Mouse (Mus musculus): ENCODE measurements around the gene Mrpl30.
A peak's percentile ranks its signal among the peaks of the same experiment; 100 is the strongest.

The Mrpl30 gene

GRCm38 (mm10) chr1:37890025-37890652 lies at the start of gene Mrpl30, which contains the start of gene Mitd1:
Mrpl30 (plus strand) TSS chr1:37890477.
Mitd1 (minus strand) TSS chr1:37890411.
- DNase-seq (ENCODE audit: low spot score) = peak; percentile 95

GRCm38 (mm10) chr1:37846878-37847277 lies 43.4 kb upstream of the Mrpl30 start:
- DNase-seq (ENCODE audit: low spot score) = no peak

GRCm38 (mm10) chr1:37850696-37851095 lies 39.6 kb upstream of the Mrpl30 start:
- DNase-seq (ENCODE audit: low spot score) = no peak

- DNase-seq (ENCODE audit: low spot score) = peak; percentile 99
These were observed 25.5 kb upstream of the Mrpl30 start for GRCm38 (mm10) chr1:37864511-37865400.

GRCm38 (mm10) chr1:37865401-37866215 lies 24.7 kb upstream of the Mrpl30 start:
- DNase-seq (ENCODE audit: low spot score) = peak; percentile 14

- no peak for DNase-seq (ENCODE audit: low spot score)
These were observed 24.0 kb upstream of the Mrpl30 start, which contains the start of gene Tsga10 for GRCm38 (mm10) chr1:37866286-37866685. Tsga10 (minus strand) TSS chr1:37866429.

GRCm38 (mm10) chr1:37867056-37867455 lies 23.2 kb upstream of the Mrpl30 start:
- DNase-seq (ENCODE audit: low spot score) = peak; percentile 55

- DNase-seq (ENCODE audit: low spot score) = no peak
These were observed 22.5 kb upstream of the Mrpl30 start for GRCm38 (mm10) chr1:37867684-37868322.

- DNase-seq (ENCODE audit: low spot score) = no peak
These were observed 21.6 kb upstream of the Mrpl30 start for GRCm38 (mm10) chr1:37868640-37869039.

- no peak for DNase-seq (ENCODE audit: low spot score)
These were observed 20.9 kb upstream of the Mrpl30 start for GRCm38 (mm10) chr1:37869362-37869761.

- DNase-seq (ENCODE audit: low spot score) = no peak
These were observed 18.6 kb upstream of the Mrpl30 start, which contains the start of gene Lipt1 for GRCm38 (mm10) chr1:37871704-37872103. Lipt1 (plus strand) TSS chr1:37871738.

GRCm38 (mm10) chr1:37872131-37873067 lies 17.9 kb upstream of the Mrpl30 start:
- DNase-seq (ENCODE audit: low spot score) = peak; percentile 76

GRCm38 (mm10) chr1:37873157-37873556 lies 17.1 kb upstream of the Mrpl30 start:
- no peak for DNase-seq (ENCODE audit: low spot score)

GRCm38 (mm10) chr1:37877736-37878460 lies 12.4 kb upstream of the Mrpl30 start:
- DNase-seq (ENCODE audit: low spot score) = no peak

- DNase-seq (ENCODE audit: low spot score) = no peak
These were observed 6.9 kb upstream of the Mrpl30 start for GRCm38 (mm10) chr1:37883411-37883810.

- DNase-seq (ENCODE audit: low spot score) = no peak
These were observed 5.8 kb upstream of the Mrpl30 start for GRCm38 (mm10) chr1:37884451-37884850.

- no peak for DNase-seq (ENCODE audit: low spot score)
These were observed 1.1 kb upstream of the Mrpl30 start for GRCm38 (mm10) chr1:37889206-37889605.

- DNase-seq (ENCODE audit: low spot score) = peak; percentile 37
These were observed 1.1 kb downstream of the Mrpl30 start for GRCm38 (mm10) chr1:37891400-37891799.

GRCm38 (mm10) chr1:37894606-37895005 lies 4.3 kb downstream of the Mrpl30 start:
- no peak for DNase-seq (ENCODE audit: low spot score)

GRCm38 (mm10) chr1:37899816-37900215 lies 9.5 kb downstream of the Mrpl30 start:
- no peak for DNase-seq (ENCODE audit: low spot score)
